Mouse (Mus musculus): Measurements from ENCODE around the gene Farp1. TPM values are rescaled to one million over a fixed set of nuclear protein-coding genes. Genes with fewer than 3 reads are reported as not detected.

The Farp1 gene
- total and polyA plus RNA-seq, 3 experiments = 0.01 to 0.27 TPM; not detected in 1

DNA sequence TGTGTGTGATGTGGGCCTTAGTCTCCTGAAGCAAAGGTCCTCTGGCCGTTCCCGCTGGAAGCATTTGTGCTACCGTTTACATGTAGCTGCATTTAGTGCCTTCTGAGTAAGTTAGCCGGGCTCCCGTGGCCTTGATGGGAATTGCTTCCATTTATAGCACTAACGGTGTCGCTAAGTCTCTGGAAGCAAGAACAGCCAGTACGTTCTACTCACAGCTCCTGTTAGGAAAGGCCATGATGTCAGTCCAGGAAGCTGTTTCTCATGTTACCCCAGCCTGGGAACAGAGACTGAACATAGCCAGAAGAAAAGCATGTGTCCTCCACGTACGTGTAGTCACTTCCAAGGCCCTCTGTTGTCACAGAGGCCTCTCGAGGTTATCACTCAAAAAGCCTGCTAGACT, 190.8 kb downstream of the Farp1 start:
- DNase-seq (ENCODE audit: low spot score) (no peak), ATAC-seq (ENCODE audit: extremely low read depth, insufficient number of reproducible peaks, low FRiP score, poor library complexity, severe bottlenecking) (no peak)
- H3K27me3 ChIP-seq (ENCODE audit: insufficient read depth, low read length) = no peaks in the 10 kb centered on the region
- H3K4me3 ChIP-seq (ENCODE audit: low read depth, low read length) = no peak overlapping the region
- no peaks in the 10 kb centered on the region for H3K36me3 ChIP-seq (replicated peaks)
- TF ChIP-seq POLR2AphosphoS5 (IDR thresholded peaks at IDR 0.05; ENCODE audit: insufficient replicate concordance, low read depth, low read length) (no peak), CTCF (IDR thresholded peaks at IDR 0.05; ENCODE audit: low read depth, low read length) (no peak), GATA2 (IDR thresholded peaks at IDR 0.05; ENCODE audit: borderline replicate concordance, low read depth, low read length) (no peak), GATA1 (IDR thresholded peaks at IDR 0.05; ENCODE audit: borderline replicate concordance, low read length) (no peak), TAL1 (conservative IDR thresholded peaks at IDR 0.05; ENCODE audit: low read depth, low read length) (no peak)
- no peaks in the 10 kb centered on the region for H3K4me1 ChIP-seq (ENCODE audit: insufficient read depth, low read depth, low read length)
- H3K9me3 ChIP-seq (replicated peaks) = peaks cover 13% of the 10 kb centered on the region

- H3K36me3 ChIP-seq (replicated peaks) = no peaks in the 10 kb centered on the region
- H3K4me1 ChIP-seq (ENCODE audit: insufficient read depth, low read depth, low read length) = no peaks in the 10 kb centered on the region; the same call in 1 of the 2 replicates
- TF ChIP-seq CTCF (IDR thresholded peaks at IDR 0.05; ENCODE audit: low read depth, low read length) = no peak
- no peak for TF ChIP-seq POLR2AphosphoS5 (IDR thresholded peaks at IDR 0.05; ENCODE audit: insufficient replicate concordance, low read depth, low read length)
- TF ChIP-seq GATA2 (IDR thresholded peaks at IDR 0.05; ENCODE audit: borderline replicate concordance, low read depth, low read length) = no peak
- no peak for TF ChIP-seq GATA1 (IDR thresholded peaks at IDR 0.05; ENCODE audit: borderline replicate concordance, low read length)
- no peak for TF ChIP-seq TAL1 (conservative IDR thresholded peaks at IDR 0.05; ENCODE audit: low read depth, low read length)
Measured at GRCm38 (mm10) chr14:121229036-121229773, 194.2 kb downstream of the Farp1 start.

DNA sequence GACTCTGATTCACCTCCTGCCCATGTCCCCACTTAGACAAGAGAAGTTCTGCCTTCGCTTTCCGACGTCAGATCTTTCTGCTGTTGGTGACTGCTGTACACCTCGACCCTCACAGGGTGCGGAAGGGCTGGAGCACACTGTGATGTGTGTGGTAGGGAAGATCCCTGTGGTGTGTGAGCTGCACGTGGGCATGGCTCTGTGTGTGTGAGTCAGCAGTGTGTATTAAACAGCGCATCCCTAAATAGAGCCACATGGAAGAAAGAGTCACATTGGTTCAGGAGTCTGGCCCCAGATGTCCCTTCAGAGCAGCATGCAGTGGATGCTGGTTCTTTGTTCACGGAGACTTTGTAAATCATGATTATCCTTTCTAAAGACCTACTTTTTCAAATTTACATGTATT, 196.2 kb downstream of the Farp1 start:
- TF ChIP-seq POLR2AphosphoS5 (IDR thresholded peaks at IDR 0.05; ENCODE audit: insufficient replicate concordance, low read depth, low read length) = no peak
- TF ChIP-seq TAL1 (conservative IDR thresholded peaks at IDR 0.05; ENCODE audit: low read depth, low read length) = no peak
- no peak for TF ChIP-seq CTCF (IDR thresholded peaks at IDR 0.05; ENCODE audit: low read depth, low read length)
- TF ChIP-seq GATA2 (IDR thresholded peaks at IDR 0.05; ENCODE audit: borderline replicate concordance, low read depth, low read length) = no peak
- TF ChIP-seq GATA1 (IDR thresholded peaks at IDR 0.05; ENCODE audit: borderline replicate concordance, low read length) = no peak
- Histone ChIP-seq H3K4me3 (ENCODE audit: low read depth, low read length) (no peak overlapping the region), H3K27me3 (ENCODE audit: insufficient read depth, low read length) (no peaks in the 10 kb centered on the region), H3K4me1 (ENCODE audit: insufficient read depth, low read depth, low read length) (no peaks in the 10 kb centered on the region; the same call in 1 of the 2 replicates), H3K9me3 (replicated peaks) (peaks cover 9% of the 10 kb centered on the region), H3K36me3 (replicated peaks) (no peaks in the 10 kb centered on the region)
- no peak for ATAC-seq (ENCODE audit: extremely low read depth, insufficient number of reproducible peaks, low FRiP score, poor library complexity, severe bottlenecking)
- DNase-seq (ENCODE audit: low spot score) = no peak

More at GRCm38 (mm10) chr14:121229036-121229773, 194.2 kb downstream of the Farp1 start:
- ATAC-seq (ENCODE audit: extremely low read depth, insufficient number of reproducible peaks, low FRiP score, poor library complexity, severe bottlenecking) = no peak
- no peak for DNase-seq (ENCODE audit: low spot score)
- H3K9me3 ChIP-seq (replicated peaks) = peaks cover 12% of the 10 kb centered on the region
- no peak overlapping the region for H3K4me3 ChIP-seq (ENCODE audit: low read depth, low read length)
- no peaks in the 10 kb centered on the region for H3K27me3 ChIP-seq (ENCODE audit: insufficient read depth, low read length)

GRCm38 (mm10) chr14:121234741-121235307, 199.8 kb downstream of the Farp1 start:
- peaks cover 9% of the 10 kb centered on the region for H3K9me3 ChIP-seq (replicated peaks)
- no peak for ATAC-seq (ENCODE audit: extremely low read depth, insufficient number of reproducible peaks, low FRiP score, poor library complexity, severe bottlenecking)
- no peak for TF ChIP-seq POLR2AphosphoS5 (IDR thresholded peaks at IDR 0.05; ENCODE audit: insufficient replicate concordance, low read depth, low read length)
- no peak for TF ChIP-seq GATA2 (IDR thresholded peaks at IDR 0.05; ENCODE audit: borderline replicate concordance, low read depth, low read length)
- no peak for TF ChIP-seq CTCF (IDR thresholded peaks at IDR 0.05; ENCODE audit: low read depth, low read length)
- no peak for TF ChIP-seq GATA1 (IDR thresholded peaks at IDR 0.05; ENCODE audit: borderline replicate concordance, low read length)
- TF ChIP-seq TAL1 (conservative IDR thresholded peaks at IDR 0.05; ENCODE audit: low read depth, low read length) = no peak
- no peaks in the 10 kb centered on the region for H3K36me3 ChIP-seq (replicated peaks)
- no peak overlapping the region for H3K4me3 ChIP-seq (ENCODE audit: low read depth, low read length)
- no peaks in the 10 kb centered on the region; the same call in 1 of the 2 replicates for H3K4me1 ChIP-seq (ENCODE audit: insufficient read depth, low read depth, low read length)
- DNase-seq (ENCODE audit: low spot score) = no peak
- H3K27me3 ChIP-seq (ENCODE audit: insufficient read depth, low read length) = no peaks in the 10 kb centered on the region

DNA sequence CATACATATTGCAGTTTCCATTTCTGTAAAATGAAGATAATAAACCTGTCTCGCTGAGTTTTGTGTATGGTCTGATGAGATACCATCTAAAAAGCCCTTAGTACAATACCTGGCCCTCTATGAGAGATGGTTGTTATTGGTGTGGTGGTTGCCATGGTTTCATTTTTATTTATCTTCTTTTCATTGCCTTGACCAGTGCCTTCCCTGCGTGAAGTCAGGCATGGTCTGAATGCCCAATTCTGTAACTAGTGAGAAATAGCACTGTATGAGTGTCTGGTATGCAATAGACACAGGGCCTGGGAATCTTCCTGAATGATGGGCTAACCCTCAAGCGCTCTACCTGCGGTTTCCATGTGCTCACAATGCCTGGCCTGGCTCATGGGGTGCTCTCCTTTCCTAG, 201.7 kb downstream of the Farp1 start:
- no peak for DNase-seq (ENCODE audit: low spot score)
- H3K4me3 ChIP-seq (ENCODE audit: low read depth, low read length) = no peak overlapping the region
- no peak for TF ChIP-seq POLR2AphosphoS5 (IDR thresholded peaks at IDR 0.05; ENCODE audit: insufficient replicate concordance, low read depth, low read length)
- TF ChIP-seq CTCF (IDR thresholded peaks at IDR 0.05; ENCODE audit: low read depth, low read length) = no peak
- TF ChIP-seq GATA1 (IDR thresholded peaks at IDR 0.05; ENCODE audit: borderline replicate concordance, low read length) = no peak
- TF ChIP-seq GATA2 (IDR thresholded peaks at IDR 0.05; ENCODE audit: borderline replicate concordance, low read depth, low read length) = no peak
- TF ChIP-seq TAL1 (conservative IDR thresholded peaks at IDR 0.05; ENCODE audit: low read depth, low read length) = no peak
- no peaks in the 10 kb centered on the region for H3K27me3 ChIP-seq (ENCODE audit: insufficient read depth, low read length)
- no peak for ATAC-seq (ENCODE audit: extremely low read depth, insufficient number of reproducible peaks, low FRiP score, poor library complexity, severe bottlenecking)
- no peaks in the 10 kb centered on the region for H3K36me3 ChIP-seq (replicated peaks)
- no peaks in the 10 kb centered on the region; the same call in 1 of the 2 replicates for H3K4me1 ChIP-seq (ENCODE audit: insufficient read depth, low read depth, low read length)
- H3K9me3 ChIP-seq (replicated peaks) = peaks cover 9% of the 10 kb centered on the region

- Histone ChIP-seq H3K9me3 (replicated peaks) (peaks cover 6% of the 10 kb centered on the region), H3K4me1 (ENCODE audit: insufficient read depth, low read depth, low read length) (no peaks in the 10 kb centered on the region; the same call in 1 of the 2 replicates), H3K36me3 (replicated peaks) (no peaks in the 10 kb centered on the region), H3K27me3 (ENCODE audit: insufficient read depth, low read length) (no peaks in the 10 kb centered on the region), H3K4me3 (ENCODE audit: low read depth, low read length) (no peak overlapping the region)
- ATAC-seq (ENCODE audit: extremely low read depth, insufficient number of reproducible peaks, low FRiP score, poor library complexity, severe bottlenecking) (no peak), DNase-seq (ENCODE audit: low spot score) (no peak)
- no peak for TF ChIP-seq CTCF (IDR thresholded peaks at IDR 0.05; ENCODE audit: low read depth, low read length)
- no peak for TF ChIP-seq GATA1 (IDR thresholded peaks at IDR 0.05; ENCODE audit: borderline replicate concordance, low read length)
- no peak for TF ChIP-seq GATA2 (IDR thresholded peaks at IDR 0.05; ENCODE audit: borderline replicate concordance, low read depth, low read length)
- TF ChIP-seq TAL1 (conservative IDR thresholded peaks at IDR 0.05; ENCODE audit: low read depth, low read length) = no peak
- no peak for TF ChIP-seq POLR2AphosphoS5 (IDR thresholded peaks at IDR 0.05; ENCODE audit: insufficient replicate concordance, low read depth, low read length)
Measured at GRCm38 (mm10) chr14:121238727-121239126, 203.7 kb downstream of the Farp1 start.

Data from G1E (cell line).